Mouse (Mus musculus) gastrocnemius, postnatal 4 days (tissue): ENCODE measurements around the gene Bean1. TPM values are rescaled to one million over a fixed set of nuclear protein-coding genes. Genes with fewer than 3 reads are reported as not detected.
"Not testable (repeated sequence)": the region's sequence is repeated elsewhere in the genome, so short reads cannot be mapped to it uniquely, and the experiment has no call there.

Experiments
- DNase-seq, 2 experiments: peaks; one replicate each; pipeline ENCODE4 v3.0.0; 2021 to 2022; ENCODE audit warnings: low spot score in 2 of 2, mixed read lengths in 2 of 2
- total RNA-seq, 2 experiments: library from RNA; stranded (reverse); gene quantifications; 2 replicates each; pipeline ENCODE4 v1.2.3; 2021

The Bean1 gene
- total RNA-seq, 2 experiments from 2014 or later: 1.7 to 2.5 TPM

GRCm38 (mm10) chr8:104239418-104239861, 69.2 kb downstream of the Bean1 start:
- DNase-seq: no peak

DNA sequence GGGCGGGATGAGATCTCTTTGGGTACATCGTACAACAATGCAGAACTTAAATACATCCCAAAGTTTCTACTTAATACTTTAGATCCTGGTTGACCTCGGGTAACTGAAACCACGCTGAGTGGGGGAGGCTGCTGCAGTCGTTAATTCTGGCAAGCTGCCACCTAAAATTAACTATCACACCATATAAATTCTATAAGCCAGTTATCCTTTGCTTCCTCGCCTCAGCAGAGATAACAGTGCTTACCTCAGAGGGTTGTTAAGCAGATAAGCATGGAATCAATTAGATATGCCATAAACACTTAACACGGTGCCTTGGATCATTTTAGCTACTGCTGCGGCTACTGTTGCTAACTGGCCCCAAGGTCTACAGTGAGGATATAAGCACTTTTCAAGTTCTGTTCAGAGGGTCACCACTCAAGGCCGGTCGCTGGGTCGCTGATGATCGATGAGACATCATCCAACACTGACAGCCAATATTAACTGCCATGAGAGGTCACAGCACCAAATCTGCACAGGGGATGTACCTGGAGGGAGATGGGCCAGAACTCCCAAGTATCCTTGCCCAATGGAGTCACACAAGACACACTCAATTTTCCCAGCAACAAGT, 71.9 kb downstream of the Bean1 start:
- DNase-seq: no peak

DNA sequence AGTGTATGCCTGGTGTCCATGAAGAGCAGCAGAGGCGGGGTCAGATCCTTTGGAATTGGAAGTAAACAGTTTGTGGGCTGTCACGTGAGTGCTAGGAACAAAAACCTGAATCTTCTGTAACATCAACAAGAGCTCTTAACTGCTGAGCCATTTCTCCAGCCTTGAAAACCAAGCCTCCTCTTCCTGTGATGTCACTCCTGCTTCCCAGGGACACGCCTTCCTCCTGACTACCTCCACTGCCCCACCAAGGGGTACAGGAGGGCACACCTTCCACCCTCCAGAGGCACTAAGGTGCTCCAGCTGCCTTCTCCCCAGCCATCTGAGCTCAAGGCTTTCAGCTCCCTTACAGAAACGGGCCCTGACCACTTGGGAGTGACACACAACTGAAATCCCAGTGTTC, 76.4 kb downstream of the Bean1 start:
- no peak for DNase-seq

GRCm38 (mm10) chr8:104247054-104247907, 77.0 kb downstream of the Bean1 start:
- DNase-seq: no peak

- DNase-seq: no peak
Observed at GRCm38 (mm10) chr8:104247908-104248275, 77.7 kb downstream of the Bean1 start.

GRCm38 (mm10) chr8:104248276-104248675, 78.0 kb downstream of the Bean1 start, which contains the start of gene Tk2:
TSS of gene Tk2 (minus strand) at chr8:104248558.
- peak; percentile 55 to 78 for DNase-seq

DNA sequence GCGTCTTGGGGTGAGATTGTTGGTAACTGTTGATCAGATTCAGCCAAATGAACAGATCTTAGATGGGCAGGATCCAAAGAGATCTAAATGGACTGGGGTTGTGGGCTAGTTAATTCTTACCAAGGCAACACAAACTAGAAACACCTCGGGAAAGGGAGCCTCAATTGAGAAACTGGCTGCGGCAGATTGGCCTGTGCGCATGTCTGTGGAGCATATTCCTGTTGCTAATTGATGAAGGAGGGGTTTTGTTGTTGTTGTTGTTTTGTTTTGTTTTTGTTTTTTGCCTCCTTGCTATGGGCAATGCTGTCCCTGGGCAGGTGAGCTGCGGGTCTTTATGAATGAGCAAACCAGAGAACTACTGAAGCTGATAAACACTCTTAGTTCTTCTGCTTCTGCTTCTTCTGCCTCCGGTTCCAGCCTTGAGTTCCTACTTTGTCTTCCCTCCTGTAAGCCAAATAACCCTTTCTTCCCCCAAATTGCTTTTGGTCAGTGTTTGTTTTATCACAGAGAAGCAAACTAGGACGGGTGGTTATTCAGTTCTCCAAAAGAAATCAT, 79.3 kb downstream of the Bean1 start:
- DNase-seq: no peak

GRCm38 (mm10) chr8:104250439-104251367, 80.5 kb downstream of the Bean1 start, which contains the start of gene Cklf:
TSS of gene Cklf (plus strand) at chr8:104250861.
- peak; percentile 68 to 82 for DNase-seq

- DNase-seq: no peak
Observed at GRCm38 (mm10) chr8:104251461-104251860, 81.2 kb downstream of the Bean1 start.

GRCm38 (mm10) chr8:104253016-104253415, 82.8 kb downstream of the Bean1 start:
- no peak for DNase-seq

DNA sequence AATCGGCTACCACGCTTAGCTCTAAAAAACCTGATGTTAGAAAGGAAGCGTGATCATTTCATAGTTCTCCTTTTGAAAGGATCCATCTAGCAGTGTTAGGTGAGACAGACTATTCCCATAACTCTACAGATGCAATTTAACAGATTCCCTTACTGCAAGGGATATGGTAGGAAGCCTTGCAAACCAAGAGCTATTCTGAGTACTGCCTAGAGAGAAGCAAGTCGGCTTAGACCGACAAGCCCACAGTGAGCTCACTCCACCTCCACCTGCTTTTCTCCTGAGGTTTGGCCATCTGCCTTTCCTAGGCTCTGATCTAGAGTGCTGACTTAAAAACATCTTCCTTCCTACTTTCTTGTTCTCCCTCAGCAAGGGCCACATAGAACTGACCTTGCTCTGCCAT, 91.6 kb downstream of the Bean1 start:
- not testable (repeated sequence) for DNase-seq

GRCm38 (mm10) chr8:104264271-104264935, 94.2 kb downstream of the Bean1 start:
- not testable (repeated sequence) for DNase-seq

- DNase-seq: no peak
Observed at GRCm38 (mm10) chr8:104268368-104268767, 98.1 kb downstream of the Bean1 start.

Other genes starting within 250 kb of the Bean1 start
- 100 to 1,000 TPM; 163 to 174 TPM for gene Cdh5, start 68.8 kb upstream of the Bean1 start, total RNA-seq
- 10 to 100 TPM in 1 of 2 experiments, 1 to 10 TPM in 1; 9.7 to 11.6 TPM for gene Tk2, start 78.1 kb downstream of the Bean1 start, total RNA-seq
- gene Cklf, start 80.4 kb downstream of the Bean1 start, total RNA-seq: 10 to 100 TPM; 16.0 to 19.4 TPM
- not detected for gene Cmtm2a, start 122.7 kb downstream of the Bean1 start, total RNA-seq
- gene Gm45711, start 139.6 kb downstream of the Bean1 start, total RNA-seq: not detected
- gene Cmtm1, start 139.7 kb downstream of the Bean1 start, total RNA-seq: not detected
- gene Gm11020, start 151.1 kb downstream of the Bean1 start, total RNA-seq: not detected
- gene Cmtm2b, start 151.8 kb downstream of the Bean1 start, total RNA-seq: not detected
- 10 to 100 TPM; 70.2 to 71.1 TPM for gene Cmtm3, start 169.0 kb downstream of the Bean1 start, total RNA-seq
- gene Cmtm4, start 225.4 kb downstream of the Bean1 start, total RNA-seq: 10 to 100 TPM in 1 of 2 experiments, 1 to 10 TPM in 1; 9.9 to 10.5 TPM